Mouse (Mus musculus) brain, embryonic 14.5 days (tissue): Measurements from ENCODE around the gene Uck2.

ENCODE experiments used
- CTCF ChIP-seq: fragments of 200-500 bp; IDR thresholded peaks from 2 replicates; pipeline ENCODE4 v1.5.1; 2012; ENCODE audit warnings: inconsistent platforms, mild to moderate bottlenecking, moderate library complexity, borderline replicate concordance; ENCODE audit not compliant: insufficient read depth, insufficient read length; ENCODE audit errors: extremely low read depth
- POLR2A ChIP-seq: fragments of 200-500 bp; IDR thresholded peaks from 2 replicates; pipeline ENCODE4 v1.6.1; 2012; ENCODE audit warnings: mild to moderate bottlenecking, inconsistent platforms, borderline replicate concordance; ENCODE audit not compliant: poor library complexity, insufficient read depth, insufficient read length, severe bottlenecking; ENCODE audit errors: extremely low read depth

DNA sequence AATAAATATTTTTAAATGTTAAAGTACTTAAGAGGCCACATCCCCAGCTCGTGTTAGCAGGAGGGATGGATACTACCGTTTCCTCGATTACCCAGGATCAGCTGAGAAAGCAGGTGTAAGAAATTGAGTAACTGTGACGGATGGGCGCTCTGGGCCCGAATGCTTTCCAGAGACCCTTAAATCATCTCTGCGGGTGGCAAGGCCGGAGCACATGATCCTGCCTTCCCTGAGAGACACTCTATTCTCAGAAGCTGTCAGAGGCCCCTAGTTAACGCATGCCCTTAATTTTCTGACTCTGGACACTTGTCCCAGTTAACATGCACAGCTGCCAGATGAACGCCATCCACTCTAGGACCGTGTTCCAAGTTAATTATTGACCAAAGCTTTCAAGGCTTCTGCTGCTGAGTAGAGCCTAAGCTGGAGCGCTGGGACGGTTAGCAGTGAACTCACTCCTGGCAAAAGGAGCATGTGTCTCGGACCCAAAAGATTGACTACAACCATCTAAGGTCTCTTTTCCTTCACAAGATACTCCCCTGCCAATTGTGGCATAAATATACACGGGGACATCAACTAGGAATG is 28.3 kb downstream of the Uck2 start:
- TF ChIP-seq CTCF (no peak), POLR2A (no peak)
